Mouse (Mus musculus): ENCODE results near the gene Hc. TPM values are rescaled to one million over a fixed set of nuclear protein-coding genes. Genes with fewer than 3 reads are reported as not detected.

Gene Hc
- total RNA-seq, 2 experiments from 2014 or later, result 0.23 TPM; not detected in 1

GRCm38 (mm10) chr2:34978226-34978625 lies 83.0 kb downstream of the Hc start:
- no peak for DNase-seq (ENCODE audit: low spot score in 2 of 2)

GRCm38 (mm10) chr2:34976945-34977658 lies 84.1 kb downstream of the Hc start:
- DNase-seq (ENCODE audit: low spot score in 2 of 2), result no peak

GRCm38 (mm10) chr2:34976447-34976846 lies 84.8 kb downstream of the Hc start:
- no peak for DNase-seq (ENCODE audit: low spot score in 2 of 2)

- no peak for DNase-seq (ENCODE audit: low spot score in 2 of 2)
These were observed 88.2 kb downstream of the Hc start for GRCm38 (mm10) chr2:34973087-34973486.

- no peak for DNase-seq (ENCODE audit: low spot score in 2 of 2)
These were observed 90.0 kb downstream of the Hc start for GRCm38 (mm10) chr2:34971080-34971888.

GRCm38 (mm10) chr2:34970092-34970750 lies 91.0 kb downstream of the Hc start:
- DNase-seq (ENCODE audit: low spot score in 2 of 2), result peak; percentile 74 to 76

- peak in 1 of 2 experiments; percentile 45 for DNase-seq (ENCODE audit: low spot score in 2 of 2)
These were observed 92.1 kb downstream of the Hc start for GRCm38 (mm10) chr2:34969166-34969565.

- DNase-seq (ENCODE audit: low spot score in 2 of 2), result no peak
These were observed 94.8 kb downstream of the Hc start for GRCm38 (mm10) chr2:34966243-34966934.

GRCm38 (mm10) chr2:34965806-34966205 lies 95.4 kb downstream of the Hc start:
- no peak for DNase-seq (ENCODE audit: low spot score in 2 of 2)

- DNase-seq (ENCODE audit: low spot score in 2 of 2), result no peak
These were observed 95.9 kb downstream of the Hc start for GRCm38 (mm10) chr2:34965293-34965692.

- no peak for DNase-seq (ENCODE audit: low spot score in 2 of 2)
These were observed 96.6 kb downstream of the Hc start for GRCm38 (mm10) chr2:34964651-34965050.

GRCm38 (mm10) chr2:34964230-34964629 lies 97.0 kb downstream of the Hc start:
- no peak for DNase-seq (ENCODE audit: low spot score in 2 of 2)

GRCm38 (mm10) chr2:34963371-34963956 lies 97.8 kb downstream of the Hc start:
- no peak for DNase-seq (ENCODE audit: low spot score in 2 of 2)

- no peak for DNase-seq (ENCODE audit: low spot score in 2 of 2)
These were observed 98.3 kb downstream of the Hc start for GRCm38 (mm10) chr2:34962893-34963292.

GRCm38 (mm10) chr2:34962211-34962610 lies 99.0 kb downstream of the Hc start:
- no peak for DNase-seq (ENCODE audit: low spot score in 2 of 2)

GRCm38 (mm10) chr2:34961481-34962036 lies 99.7 kb downstream of the Hc start, which contains the start of gene Traf1:
Gene Traf1, minus strand, starts transcription at chr2:34961772.
- no peak for DNase-seq (ENCODE audit: low spot score in 2 of 2)

GRCm38 (mm10) chr2:34960966-34961365 lies 100.3 kb downstream of the Hc start:
- no peak for DNase-seq (ENCODE audit: low spot score in 2 of 2)

- no peak for DNase-seq (ENCODE audit: low spot score in 2 of 2)
These were observed 100.8 kb downstream of the Hc start for GRCm38 (mm10) chr2:34960466-34960865.

- DNase-seq (ENCODE audit: low spot score in 2 of 2), result no peak
These were observed 102.7 kb downstream of the Hc start for GRCm38 (mm10) chr2:34958582-34958981.

- DNase-seq (ENCODE audit: low spot score in 2 of 2), result no peak
These were observed 103.2 kb downstream of the Hc start for GRCm38 (mm10) chr2:34958036-34958435.

GRCm38 (mm10) chr2:34957405-34957804 lies 103.8 kb downstream of the Hc start:
- no peak for DNase-seq (ENCODE audit: low spot score in 2 of 2)
